Mouse (Mus musculus): ENCODE results near the gene 6030458C11Rik. TPM values are rescaled to one million over a fixed set of nuclear protein-coding genes. Genes with fewer than 3 reads are reported as not detected.

The 6030458C11Rik gene
- polyA plus RNA-seq, 1 experiment from 2014 or later, result 31.8 TPM

DNA sequence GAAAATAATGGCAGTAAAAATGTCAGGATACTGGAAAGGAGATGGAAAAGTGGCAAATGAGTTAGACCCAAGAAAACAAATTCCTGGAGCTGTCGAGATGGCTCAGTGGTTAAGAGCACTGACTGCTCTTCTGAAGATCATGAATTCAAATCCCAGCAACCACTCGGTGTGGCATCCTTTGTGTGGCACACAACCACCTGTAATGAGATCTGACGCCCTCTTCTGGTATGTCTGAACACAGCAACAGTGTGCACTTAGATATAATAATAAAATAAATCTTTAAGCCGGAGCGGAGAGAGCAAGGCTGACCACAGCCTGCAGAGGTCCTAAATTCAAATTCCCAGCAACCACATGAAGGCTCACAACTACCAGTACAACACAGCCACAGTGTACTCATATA lies 35.9 kb downstream of the 6030458C11Rik start:
- Histone ChIP-seq H3K4me1 (ENCODE audit: control insufficient read depth, insufficient read depth, low read length) (no peaks in the 10 kb centered on the region), H3K4me3 (ENCODE audit: low read depth, low read length) (no peak overlapping the region), H3K4me2 (no peak overlapping the region), H3K27ac (ENCODE audit: low read depth, low read length) (no peak overlapping the region), H3K9ac (ENCODE audit: low read depth, low read length) (no peak overlapping the region), H3K36me3 (ENCODE audit: control insufficient read depth, insufficient read depth, low read length) (no peaks in the 10 kb centered on the region), H3K9me3 (replicated peaks; ENCODE audit: control insufficient read depth, low read length) (no peaks in the 10 kb centered on the region), H3K27me3 (ENCODE audit: control insufficient read depth, insufficient read depth, low read length) (no peaks in the 10 kb centered on the region)
- 76% methylated on average over 5 of the region's 5 CpGs for WGBS (ENCODE audit: insufficient replicate concordance)
- no peak for ATAC-seq (replicated peaks; ENCODE audit: insufficient number of reproducible peaks, low FRiP score, low TSS enrichment)

DNA sequence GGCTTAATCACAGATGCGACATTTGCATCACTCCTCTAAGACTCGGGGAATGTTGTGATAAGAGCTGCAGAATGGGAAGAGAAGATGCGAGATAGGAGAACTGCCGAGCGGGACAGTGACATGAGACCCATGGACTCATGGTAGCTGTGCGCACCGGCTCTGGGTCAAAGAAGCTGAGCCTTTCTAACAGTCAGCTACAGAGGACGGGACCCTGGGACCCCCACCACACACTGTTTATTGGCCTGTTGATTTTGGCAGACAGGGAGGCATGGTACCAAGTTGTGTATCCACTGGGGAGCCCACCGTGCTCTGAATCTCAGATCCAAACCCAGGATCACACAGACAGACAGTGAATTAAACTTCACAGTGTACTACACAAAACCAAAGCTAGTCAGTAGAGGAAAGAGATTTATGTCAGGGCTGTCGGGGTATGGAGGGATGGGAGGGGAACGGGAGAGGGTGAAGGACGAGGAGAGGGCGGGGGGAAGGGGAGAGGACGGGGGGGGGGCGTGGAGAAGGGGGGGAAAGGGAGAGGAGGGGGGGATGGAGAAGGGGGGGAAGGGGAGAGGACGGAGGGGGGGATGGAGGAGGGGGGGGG lies 42.6 kb downstream of the 6030458C11Rik start:
- H3K4me1 ChIP-seq (ENCODE audit: control insufficient read depth, insufficient read depth, low read length), result no peaks in the 10 kb centered on the region
- H3K27ac ChIP-seq (ENCODE audit: low read depth, low read length), result no peak overlapping the region
- no peak overlapping the region for H3K9ac ChIP-seq (ENCODE audit: low read depth, low read length)
- ATAC-seq (replicated peaks; ENCODE audit: insufficient number of reproducible peaks, low FRiP score, low TSS enrichment), result no peak
- no peak overlapping the region for H3K4me3 ChIP-seq (ENCODE audit: low read depth, low read length)
- H3K4me2 ChIP-seq, result no peak overlapping the region
- H3K27me3 ChIP-seq (ENCODE audit: control insufficient read depth, insufficient read depth, low read length), result no peaks in the 10 kb centered on the region
- WGBS (ENCODE audit: insufficient replicate concordance), result 54% methylated on average over 15 of the region's 16 CpGs
- no peaks in the 10 kb centered on the region for H3K36me3 ChIP-seq (ENCODE audit: control insufficient read depth, insufficient read depth, low read length)
- no peaks in the 10 kb centered on the region for H3K9me3 ChIP-seq (replicated peaks; ENCODE audit: control insufficient read depth, low read length)

DNA sequence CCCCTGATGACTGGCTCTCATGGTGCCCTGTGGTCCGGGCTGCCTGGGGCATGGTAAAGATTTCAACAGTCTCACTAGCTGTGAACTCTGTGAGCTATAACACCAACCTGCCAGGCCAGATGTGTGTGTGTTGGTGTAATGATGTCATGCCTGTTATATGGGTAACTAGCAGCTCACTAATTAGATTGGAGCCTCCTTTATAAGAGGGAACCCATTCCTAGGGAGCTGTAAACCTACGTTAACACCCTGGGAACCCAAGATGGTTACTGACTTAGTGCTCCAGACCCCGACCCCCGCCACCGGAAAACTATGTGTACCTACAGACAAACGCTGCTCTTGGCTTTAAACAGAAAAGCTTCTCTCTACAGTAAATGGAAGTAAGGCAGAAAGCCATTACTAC lies 43.2 kb downstream of the 6030458C11Rik start:
- no peaks in the 10 kb centered on the region; the same call in 1 of the 2 replicates for H3K9me3 ChIP-seq (replicated peaks; ENCODE audit: control insufficient read depth, low read length)
- H3K9ac ChIP-seq (ENCODE audit: low read depth, low read length), result no peak overlapping the region
- no peak for ATAC-seq (replicated peaks; ENCODE audit: insufficient number of reproducible peaks, low FRiP score, low TSS enrichment)
- no peak overlapping the region for H3K27ac ChIP-seq (ENCODE audit: low read depth, low read length)
- no peak overlapping the region for H3K4me2 ChIP-seq
- H3K4me1 ChIP-seq (ENCODE audit: control insufficient read depth, insufficient read depth, low read length), result no peaks in the 10 kb centered on the region
- 73% methylated on average over 6 of the region's 6 CpGs for WGBS (ENCODE audit: insufficient replicate concordance)
- no peak overlapping the region for H3K4me3 ChIP-seq (ENCODE audit: low read depth, low read length)
- no peaks in the 10 kb centered on the region for H3K36me3 ChIP-seq (ENCODE audit: control insufficient read depth, insufficient read depth, low read length)
- no peaks in the 10 kb centered on the region for H3K27me3 ChIP-seq (ENCODE audit: control insufficient read depth, insufficient read depth, low read length)

DNA sequence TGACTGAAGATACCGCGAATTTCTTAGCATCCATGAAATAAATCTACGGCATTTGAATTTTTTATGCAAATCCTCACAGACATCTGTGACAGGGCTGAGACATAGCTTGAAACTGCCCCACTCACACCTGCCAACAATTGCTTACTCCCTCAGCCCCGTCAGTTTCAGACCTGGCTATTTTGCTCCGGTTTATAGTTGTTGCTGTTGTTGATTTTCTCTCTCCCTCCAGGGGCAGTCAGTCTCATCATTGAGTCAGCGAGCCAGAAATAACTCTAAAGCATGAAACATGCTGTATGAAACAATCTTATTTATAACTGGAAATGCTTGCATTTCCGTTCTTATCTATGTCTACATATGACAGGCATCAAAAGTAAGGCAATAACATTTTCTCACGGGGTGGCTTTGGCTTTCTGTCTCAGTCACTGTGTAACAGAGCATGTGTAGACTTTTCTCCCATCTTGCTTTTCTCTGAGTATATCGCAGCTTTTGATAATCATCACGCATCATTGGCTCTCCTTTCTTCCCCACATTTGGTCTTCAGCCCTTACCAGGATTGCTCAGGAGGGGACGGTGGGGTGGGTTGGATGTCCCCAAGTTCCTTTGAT lies 50.2 kb downstream of the 6030458C11Rik start:
- no peak overlapping the region for H3K4me3 ChIP-seq (ENCODE audit: low read depth, low read length)
- H3K27ac ChIP-seq (ENCODE audit: low read depth, low read length), result no peak overlapping the region
- no peak for ATAC-seq (replicated peaks; ENCODE audit: insufficient number of reproducible peaks, low FRiP score, low TSS enrichment)
- H3K27me3 ChIP-seq (ENCODE audit: control insufficient read depth, insufficient read depth, low read length), result no peaks in the 10 kb centered on the region
- 78% methylated on average over 11 of the region's 11 CpGs for WGBS (ENCODE audit: insufficient replicate concordance)
- no peak overlapping the region for H3K4me2 ChIP-seq
- H3K9me3 ChIP-seq (replicated peaks; ENCODE audit: control insufficient read depth, low read length), result no peaks in the 10 kb centered on the region; the same call in 1 of the 2 replicates
- H3K9ac ChIP-seq (ENCODE audit: low read depth, low read length), result no peak overlapping the region
- no peaks in the 10 kb centered on the region for H3K4me1 ChIP-seq (ENCODE audit: control insufficient read depth, insufficient read depth, low read length)
- no peaks in the 10 kb centered on the region for H3K36me3 ChIP-seq (ENCODE audit: control insufficient read depth, insufficient read depth, low read length)

DNA sequence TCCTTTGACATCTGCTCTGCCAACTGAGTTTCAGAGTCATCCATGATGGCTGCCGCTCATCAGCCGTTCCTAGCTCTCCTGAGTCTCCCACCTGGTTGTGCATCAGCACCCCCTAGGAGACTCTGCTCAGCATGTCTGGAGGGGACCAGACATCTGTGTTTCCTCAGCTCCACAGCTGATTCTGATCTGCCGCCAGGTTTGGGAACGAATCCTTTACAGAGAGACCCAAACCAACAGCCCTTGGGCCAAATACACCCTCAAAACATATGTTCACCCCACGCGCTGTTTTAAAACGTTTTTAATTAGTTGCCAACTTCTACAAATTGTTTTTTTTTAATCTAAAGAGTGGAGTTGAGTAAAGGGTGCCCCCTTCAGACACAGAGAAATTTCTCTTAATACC lies 53.5 kb downstream of the 6030458C11Rik start:
- H3K4me1 ChIP-seq (ENCODE audit: control insufficient read depth, insufficient read depth, low read length), result no peaks in the 10 kb centered on the region
- H3K27me3 ChIP-seq (ENCODE audit: control insufficient read depth, insufficient read depth, low read length), result no peaks in the 10 kb centered on the region
- H3K36me3 ChIP-seq (ENCODE audit: control insufficient read depth, insufficient read depth, low read length), result no peaks in the 10 kb centered on the region
- H3K27ac ChIP-seq (ENCODE audit: low read depth, low read length), result no peak overlapping the region
- no peak overlapping the region for H3K4me3 ChIP-seq (ENCODE audit: low read depth, low read length)
- no peak overlapping the region for H3K9ac ChIP-seq (ENCODE audit: low read depth, low read length)
- WGBS (ENCODE audit: insufficient replicate concordance), result 71% methylated on average over 7 of the region's 7 CpGs
- H3K9me3 ChIP-seq (replicated peaks; ENCODE audit: control insufficient read depth, low read length), result no peaks in the 10 kb centered on the region
- no peak for ATAC-seq (replicated peaks; ENCODE audit: insufficient number of reproducible peaks, low FRiP score, low TSS enrichment)
- no peak overlapping the region for H3K4me2 ChIP-seq

DNA sequence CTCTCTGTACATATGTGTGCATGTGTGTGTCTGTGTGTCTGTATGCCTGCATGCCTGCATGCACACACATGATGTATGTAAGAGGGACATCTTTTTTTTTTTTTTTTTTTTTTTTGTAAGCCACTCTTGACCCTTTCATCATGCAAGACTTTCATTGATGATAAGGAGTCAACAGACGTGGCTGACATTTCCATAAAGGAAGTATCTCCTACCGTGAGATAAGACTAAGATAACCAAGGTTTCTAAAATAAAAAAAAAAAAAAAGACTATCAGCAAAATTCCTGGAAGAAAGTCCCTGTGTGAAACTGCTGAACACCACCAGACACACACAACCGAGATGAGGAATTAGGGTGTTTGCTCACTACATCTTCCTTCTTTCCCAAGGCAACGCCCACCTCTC lies 57.6 kb downstream of the 6030458C11Rik start:
- Histone ChIP-seq H3K27ac (ENCODE audit: low read depth, low read length) (no peak overlapping the region), H3K4me2 (no peak overlapping the region), H3K9ac (ENCODE audit: low read depth, low read length) (no peak overlapping the region), H3K9me3 (replicated peaks; ENCODE audit: control insufficient read depth, low read length) (no peaks in the 10 kb centered on the region), H3K4me3 (ENCODE audit: low read depth, low read length) (no peak overlapping the region), H3K36me3 (ENCODE audit: control insufficient read depth, insufficient read depth, low read length) (no peaks in the 10 kb centered on the region), H3K4me1 (ENCODE audit: control insufficient read depth, insufficient read depth, low read length) (no peaks in the 10 kb centered on the region), H3K27me3 (ENCODE audit: control insufficient read depth, insufficient read depth, low read length) (no peaks in the 10 kb centered on the region)
- ATAC-seq (replicated peaks; ENCODE audit: insufficient number of reproducible peaks, low FRiP score, low TSS enrichment), result no peak
- 35% methylated on average over 4 of the region's 4 CpGs for WGBS (ENCODE audit: insufficient replicate concordance)

DNA sequence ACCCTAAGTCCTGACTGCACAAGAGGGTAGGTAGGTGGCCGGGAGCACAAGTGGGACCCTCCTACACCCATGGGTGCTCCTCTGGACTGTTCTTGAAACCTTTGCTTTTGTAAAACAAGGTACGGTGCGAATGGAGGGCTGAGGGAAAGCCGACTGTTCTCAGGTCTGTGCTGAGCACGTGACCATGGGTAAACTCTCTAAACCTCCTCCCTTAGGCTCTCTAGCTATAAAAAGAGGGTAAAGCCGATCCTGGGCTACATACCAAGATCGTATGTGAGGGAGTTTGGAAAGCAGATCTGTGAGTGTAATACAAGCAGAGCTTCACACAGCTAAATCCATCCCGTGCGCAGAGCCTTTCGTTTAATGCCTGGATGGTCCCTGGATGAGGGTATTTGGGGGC lies 61.3 kb downstream of the 6030458C11Rik start:
- H3K4me1 ChIP-seq (ENCODE audit: control insufficient read depth, insufficient read depth, low read length), result peaks cover 8% of the 10 kb centered on the region; the same call in 1 of the 2 replicates
- no peaks in the 10 kb centered on the region for H3K27me3 ChIP-seq (ENCODE audit: control insufficient read depth, insufficient read depth, low read length)
- H3K36me3 ChIP-seq (ENCODE audit: control insufficient read depth, insufficient read depth, low read length), result no peaks in the 10 kb centered on the region
- no peak for ATAC-seq (replicated peaks; ENCODE audit: insufficient number of reproducible peaks, low FRiP score, low TSS enrichment)
- no peak overlapping the region for H3K27ac ChIP-seq (ENCODE audit: low read depth, low read length)
- H3K9me3 ChIP-seq (replicated peaks; ENCODE audit: control insufficient read depth, low read length), result no peaks in the 10 kb centered on the region
- H3K9ac ChIP-seq (ENCODE audit: low read depth, low read length), result no peak overlapping the region
- H3K4me3 ChIP-seq (ENCODE audit: low read depth, low read length), result no peak overlapping the region
- H3K4me2 ChIP-seq, result no peak overlapping the region
- WGBS (ENCODE audit: insufficient replicate concordance), result 70% methylated on average over 10 of the region's 10 CpGs

DNA sequence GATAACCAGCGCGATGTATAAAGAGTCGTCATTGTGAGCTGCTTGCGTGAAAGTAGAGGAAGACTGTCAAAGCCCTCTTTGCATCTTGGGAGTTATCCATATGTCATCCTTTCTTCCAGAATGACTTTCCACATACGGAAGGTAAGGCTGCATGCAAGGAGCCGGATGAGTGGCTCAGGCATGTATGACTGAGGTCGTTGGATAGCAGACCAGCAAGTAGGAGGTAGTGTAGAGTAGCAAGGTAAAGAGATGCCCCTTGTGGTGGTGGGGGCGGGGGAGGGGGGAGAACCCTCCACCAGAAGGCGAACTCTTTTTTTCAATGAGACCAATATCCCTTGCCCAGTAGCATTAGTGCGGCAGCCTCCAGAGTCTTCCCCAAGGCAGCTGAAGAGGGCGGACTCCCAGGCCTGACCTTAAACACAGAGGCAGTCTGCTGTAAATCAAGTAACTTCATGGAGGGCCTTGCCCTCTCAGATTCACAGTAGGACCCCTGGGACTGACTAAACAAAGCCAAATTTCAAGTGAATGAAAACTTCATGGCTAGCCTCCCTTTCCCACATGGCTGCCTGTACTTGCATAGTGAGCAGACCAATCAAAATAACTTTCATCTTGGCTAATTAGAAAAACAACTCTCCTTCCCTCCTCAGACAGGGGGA lies 62.1 kb downstream of the 6030458C11Rik start:
- Histone ChIP-seq H3K36me3 (ENCODE audit: control insufficient read depth, insufficient read depth, low read length) (no peaks in the 10 kb centered on the region), H3K27me3 (ENCODE audit: control insufficient read depth, insufficient read depth, low read length) (no peaks in the 10 kb centered on the region), H3K27ac (ENCODE audit: low read depth, low read length) (no peak overlapping the region), H3K9ac (ENCODE audit: low read depth, low read length) (no peak overlapping the region), H3K9me3 (replicated peaks; ENCODE audit: control insufficient read depth, low read length) (no peaks in the 10 kb centered on the region), H3K4me1 (ENCODE audit: control insufficient read depth, insufficient read depth, low read length) (peaks cover 8% of the 10 kb centered on the region; the same call in 1 of the 2 replicates), H3K4me3 (ENCODE audit: low read depth, low read length) (no peak overlapping the region), H3K4me2 (no peak overlapping the region)
- WGBS (ENCODE audit: insufficient replicate concordance), result 75% methylated on average over 11 of the region's 11 CpGs
- no peak for ATAC-seq (replicated peaks; ENCODE audit: insufficient number of reproducible peaks, low FRiP score, low TSS enrichment)
